Mouse (Mus musculus): ENCODE results near the gene Ulk3.

Gene Ulk3

DNA sequence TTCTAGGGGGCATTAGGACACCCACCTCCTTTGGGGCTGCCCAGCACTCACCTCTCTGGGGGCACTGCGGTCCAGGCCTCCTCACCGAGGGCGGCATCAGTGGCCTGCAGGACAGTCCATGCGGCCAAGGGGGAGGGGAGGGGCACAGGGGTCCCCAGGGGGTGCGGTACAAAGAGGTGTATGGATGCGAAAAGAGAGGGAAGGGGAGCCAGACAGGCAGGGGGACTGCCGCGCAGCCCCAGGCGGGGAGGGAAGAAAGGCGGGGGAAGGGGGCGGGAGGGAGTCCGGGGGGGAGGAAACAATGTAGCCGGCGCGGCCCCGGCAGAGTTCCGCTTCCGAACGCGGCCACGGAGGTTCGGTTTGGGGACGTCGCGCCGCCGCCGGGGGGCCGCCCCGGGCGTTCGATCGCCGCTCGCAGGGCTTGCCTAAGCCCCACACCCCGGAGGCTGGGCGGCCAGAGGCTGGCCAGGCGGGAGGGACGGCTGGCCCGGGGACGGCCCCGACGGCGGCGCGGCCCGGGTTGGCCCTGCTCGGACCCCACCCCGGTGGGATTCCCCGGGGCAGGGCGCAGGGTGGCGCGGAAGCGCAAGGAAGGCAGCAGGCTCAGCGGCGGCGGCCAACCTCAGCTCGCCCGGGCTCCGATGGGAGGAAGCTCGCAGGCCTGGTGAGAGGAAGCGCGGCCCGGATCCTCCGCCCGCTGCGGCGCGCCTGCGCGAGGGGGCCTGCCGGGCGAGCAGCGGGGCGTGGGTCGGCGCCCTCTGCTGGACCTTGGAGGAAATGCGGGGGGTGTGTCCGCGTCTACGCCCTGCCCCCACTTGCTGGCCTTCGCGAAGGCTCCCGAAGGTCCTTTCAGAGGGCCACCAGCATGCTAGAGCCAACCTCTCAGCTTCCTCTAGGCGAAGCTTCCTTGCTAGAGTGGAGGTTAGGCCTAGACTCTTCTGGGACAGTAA, 56.0 kb downstream of the Ulk3 start:
- peak; percentile 88 for DNase-seq
